In genomic region chr6:47649451-47649931, GRCm38 (mm10) we compare ENCODE assay signal across 9 mouse cellular contexts. TPM values are rescaled to one million over a fixed set of nuclear protein-coding genes. Genes with fewer than 3 reads are reported as not detected.
DNase-seq lines count a peak whose midpoint lies in the region; ATAC-seq and TF ChIP-seq lines count a peak whose summit lies in the region.
"Had no signal": no experiment of that assay in that cellular context is flagged by ENCODE, and none has a peak within 500 bp of the region (broad histone marks: within the 10 kb centered on the region; RNA-seq: fewer than 3 reads in every experiment).

No protein-coding gene starts in this region.

- TF ChIP-seq CTCF in stomach, postnatal 0 days (IDR thresholded peaks at IDR 0.05; ENCODE audit: low read depth), result no peak

- WGBS in stomach, postnatal 0 days, result 74% methylated on average over 5 of the region's 5 CpGs

- no peak overlapping the region for H3K27ac ChIP-seq in stomach, postnatal 0 days (replicated peaks)
- H3K27ac ChIP-seq: heart, embryonic 15.5 days had no signal

- H3K9me3 ChIP-seq in stomach, postnatal 0 days (ENCODE audit: control insufficient read depth, low read length), result no peaks in the 10 kb centered on the region
- H3K9me3 ChIP-seq: heart, embryonic 15.5 days had no signal

- H3K9ac ChIP-seq in stomach, postnatal 0 days (ENCODE audit: low read length), result no peak overlapping the region
- H3K9ac ChIP-seq: heart, embryonic 15.5 days had no signal

- DNase-seq in adrenal gland, adult 2 months, result peak; percentile 7
- no peak for DNase-seq in adrenal gland, postnatal 36 days
- peak; percentile 13 to 16 for DNase-seq in right cerebral cortex, adult 2 months (ENCODE audit: low spot score in 2 of 2)
- DNase-seq in right cerebral cortex, adult 18-20 months, result no peak
- peak; percentile 17 for DNase-seq in gastrocnemius, postnatal 10 days
- peak; percentile 20 for DNase-seq in naive thymus-derived CD4-positive, alpha-beta T cell, adult 2 months (ENCODE audit: low read depth)
- DNase-seq in stomach, postnatal 0 days (ENCODE audit: low spot score), result no peak
- no peak for DNase-seq in yolk sac, embryonic 10.5 days (ENCODE audit: low spot score)

- no peak for ATAC-seq in stomach, postnatal 0 days (ENCODE audit: low FRiP score, low TSS enrichment)

- no peak overlapping the region for H3K4me2 ChIP-seq in stomach, postnatal 0 days (replicated peaks; ENCODE audit: low read depth)

- H3K27me3 ChIP-seq in stomach, postnatal 0 days (ENCODE audit: control insufficient read depth, insufficient read depth, low read length), result no peaks in the 10 kb centered on the region
- H3K27me3 ChIP-seq: heart, embryonic 15.5 days had no signal

- no peak for TF ChIP-seq EP300 in stomach, postnatal 0 days (optimal IDR thresholded peaks at IDR 0.05)

- H3K4me3 ChIP-seq in stomach, postnatal 0 days (ENCODE audit: low read depth, low read length), result no peak overlapping the region
- H3K4me3 ChIP-seq: heart, embryonic 15.5 days had no signal

- no peaks in the 10 kb centered on the region for H3K4me1 ChIP-seq in stomach, postnatal 0 days (replicated peaks; ENCODE audit: control insufficient read depth, insufficient read depth)
- H3K4me1 ChIP-seq: heart, embryonic 15.5 days had no signal

- no peaks in the 10 kb centered on the region for H3K36me3 ChIP-seq in stomach, postnatal 0 days (ENCODE audit: control insufficient read depth, insufficient read depth, low read length)
- H3K36me3 ChIP-seq: heart, embryonic 15.5 days had no signal

RNA-seq across cellular contexts. Expression of gene Ezh2, which starts 54.4 kb away (rescaled TPM):
- 10 to 100 TPM; 11.4 to 18.3 TPM for total RNA-seq in adrenal gland, adult 2 months (2021)
- polyA plus RNA-seq in adrenal gland, adult 2 months (2012; rRNA removed), result 0.95 and 1.6 TPM in 2 replicates
- total RNA-seq in adrenal gland, postnatal 36 days (2021), result 10 to 100 TPM; 19.7 to 22.0 TPM
- 10 to 100 TPM; 19.6 to 26.5 TPM for total RNA-seq in gastrocnemius, postnatal 10 days (2021)
- 23.0 and 27.1 TPM in 2 replicates for polyA plus RNA-seq in stomach, postnatal 0 days (2015; fragmentation: Nextera tagmentation; extraction: Ambion mirVana)

Comparison
In these comparisons a context has a peak if more than half of its experiments do, and no peak if none do; other contexts are left out.
1. DNase-seq: peak in adrenal gland, adult 2 months (single experiment), right cerebral cortex, adult 2 months (2 of 2), gastrocnemius, postnatal 10 days (single experiment) and naive thymus-derived CD4-positive, alpha-beta T cell, adult 2 months (single experiment); none in adrenal gland, postnatal 36 days (0 of 2), right cerebral cortex, adult 18-20 months (single experiment), stomach, postnatal 0 days (single experiment) and yolk sac, embryonic 10.5 days (single experiment).